Mouse (Mus musculus) limb, embryonic 15.5 days (tissue): ENCODE data around the gene Rufy1. TPM values are rescaled to one million over a fixed set of nuclear protein-coding genes. Genes with fewer than 3 reads are reported as not detected.

Experiments used
- ATAC-seq: fragments of 200-750 bp; cut with Nextera tagmentation; 2 replicates; pipeline ENCODE4 v1.8.0; 2017; ENCODE audit warnings: low read depth, moderate TSS enrichment; ENCODE audit not compliant: insufficient number of reproducible peaks, low FRiP score, low TSS enrichment
- H3K27ac ChIP-seq: fragments of 300-500 bp; sonication (generic); 2 replicates; pipeline ENCODE4 v1.5.1; 2015; ENCODE audit warnings: moderate library complexity, mild to moderate bottlenecking, inconsistent platforms
- H3K27me3 ChIP-seq: fragments of 300-500 bp; sonication (generic); 2 replicates; pipeline ENCODE4 v1.6.1; 2015; ENCODE audit warnings: inconsistent platforms
- H3K36me3 ChIP-seq: fragments of 300-500 bp; sonication (generic); 2 replicates; pipeline ENCODE4 v1.6.1; 2015; ENCODE audit warnings: inconsistent platforms
- H3K4me1 ChIP-seq: fragments of 300-500 bp; sonication (generic); 2 replicates; pipeline ENCODE4 v1.6.1; 2015; ENCODE audit warnings: inconsistent platforms
- H3K4me2 ChIP-seq: fragments of 300-500 bp; sonication (generic); 2 replicates; pipeline ENCODE4 v1.6.1; 2015; ENCODE audit warnings: mild to moderate bottlenecking, inconsistent platforms
- H3K4me3 ChIP-seq: fragments of 300-500 bp; sonication (generic); 2 replicates; pipeline ENCODE4 v1.5.1; 2015; ENCODE audit warnings: mild to moderate bottlenecking, inconsistent platforms
- H3K9ac ChIP-seq: fragments of 300-500 bp; sonication (generic); 2 replicates; pipeline ENCODE4 v1.6.1; 2015; ENCODE audit warnings: inconsistent platforms
- H3K9me3 ChIP-seq: fragments of 300-500 bp; sonication (generic); 2 replicates; pipeline ENCODE4 v1.6.1; 2016; ENCODE audit warnings: inconsistent platforms
- WGBS: fragments of 180-500 bp; shearing (Covaris S2); methylation state at CpG from one replicate; pipeline ENCODE4 v1.1.7; 2015; 5-methylcytosine and 5-hydroxymethylcytosine counted together
- polyA plus RNA-seq: library from polyadenylated mRNA; unstranded; fragments of >200 nt; fragmentation: Nextera tagmentation; extraction: Ambion mirVana; gene quantifications from 2 replicates; pipeline ENCODE4 v1.2.1, GENCODE M21; 2015

Gene Rufy1
- 23.5 and 24.3 TPM in 2 replicates for polyA plus RNA-seq

DNA sequence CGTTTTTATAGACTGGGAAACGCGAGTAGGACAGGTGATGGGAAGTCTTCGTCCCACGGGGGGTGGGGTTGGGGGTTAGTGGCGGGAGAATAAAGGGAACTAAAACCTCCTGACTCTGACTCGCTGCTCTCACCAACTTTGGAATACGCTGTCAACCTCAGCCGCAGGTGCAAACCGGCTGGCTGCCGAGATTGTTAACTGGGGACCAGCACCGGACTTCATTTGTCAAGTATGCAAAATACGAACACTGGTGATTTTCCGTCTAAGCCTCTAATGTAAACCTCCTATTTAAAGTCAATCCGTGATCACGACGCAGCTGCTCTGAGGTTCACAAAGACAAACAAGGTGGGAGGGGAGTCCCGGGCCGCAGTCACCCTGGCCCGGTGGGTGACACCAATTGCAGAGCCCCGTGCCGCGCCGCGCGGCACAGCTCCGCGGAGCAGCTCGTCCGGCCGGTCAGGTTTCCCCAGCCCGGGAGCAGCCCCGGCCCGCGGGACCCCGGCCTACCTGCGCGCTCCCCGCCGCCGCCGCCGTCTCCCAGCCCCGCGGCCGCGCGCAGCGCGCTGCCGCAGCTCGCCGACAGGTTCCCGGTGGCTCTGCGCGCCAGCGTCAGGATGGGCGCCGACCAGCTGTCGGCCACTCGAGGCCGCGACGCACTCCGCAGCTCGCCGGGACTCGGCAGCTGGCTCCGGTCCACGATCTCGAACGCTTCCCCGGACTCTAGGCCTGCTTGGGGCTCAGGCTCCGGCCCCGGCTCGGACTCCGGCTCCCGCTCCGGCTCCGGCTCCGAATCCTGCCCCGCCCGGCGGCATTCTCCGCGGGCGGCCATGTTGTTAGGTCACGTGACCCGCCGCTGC lies at the start of gene Rufy1:
Gene Rufy1 (minus strand): TSS at position 849 of the 857 bp plus-strand sequence.
- no peaks in the 10 kb centered on the region for H3K27me3 ChIP-seq
- peak within 1 kb of the TSS; percentile 84 for H3K9ac ChIP-seq
- peaks cover 13% of the 10 kb centered on the region for H3K4me1 ChIP-seq
- peak within 1 kb of the TSS; percentile 61 for H3K4me2 ChIP-seq
- WGBS = under 1% methylated on average over 89 of the region's 90 CpGs
- no peaks in the 10 kb centered on the region for H3K9me3 ChIP-seq
- no peaks in the 10 kb centered on the region for H3K36me3 ChIP-seq
- ATAC-seq = peak; percentile 77
- peak within 1 kb of the TSS; percentile 95 for H3K27ac ChIP-seq
- H3K4me3 ChIP-seq = peak within 1 kb of the TSS; percentile 91

DNA sequence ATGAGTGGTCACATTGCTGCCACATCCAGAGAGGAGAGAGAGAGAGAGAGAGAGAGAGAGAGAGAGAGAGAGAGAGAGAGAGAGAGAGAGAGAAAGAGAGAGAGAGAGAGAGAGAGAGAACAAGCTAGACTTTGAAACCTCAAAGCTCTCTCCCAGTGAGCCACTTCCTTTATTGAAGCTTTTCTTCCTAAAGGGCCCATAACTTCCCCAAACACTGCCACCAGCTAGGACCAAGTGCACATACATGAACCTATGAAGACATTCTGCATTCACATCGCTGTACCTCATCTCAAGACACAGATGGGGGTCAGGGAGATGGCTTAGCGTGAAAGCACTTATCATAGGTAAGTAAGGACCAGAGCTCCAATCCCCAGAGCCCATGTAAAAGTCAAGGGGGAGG lies 47.1 kb upstream of the Rufy1 start:
- H3K36me3 ChIP-seq = no peaks in the 10 kb centered on the region
- no peak overlapping the region for H3K4me3 ChIP-seq
- 86% methylated on average over 2 of the region's 2 CpGs for WGBS
- ATAC-seq = no peak
- H3K27ac ChIP-seq = no peak overlapping the region
- no peaks in the 10 kb centered on the region for H3K27me3 ChIP-seq
- 0 out of 2 replicates have a peak, but pooled peaks cover 9% of the 10 kb centered on the region for H3K4me1 ChIP-seq
- H3K4me2 ChIP-seq = no peak overlapping the region
- no peaks in the 10 kb centered on the region for H3K9me3 ChIP-seq
- no peak overlapping the region for H3K9ac ChIP-seq

DNA sequence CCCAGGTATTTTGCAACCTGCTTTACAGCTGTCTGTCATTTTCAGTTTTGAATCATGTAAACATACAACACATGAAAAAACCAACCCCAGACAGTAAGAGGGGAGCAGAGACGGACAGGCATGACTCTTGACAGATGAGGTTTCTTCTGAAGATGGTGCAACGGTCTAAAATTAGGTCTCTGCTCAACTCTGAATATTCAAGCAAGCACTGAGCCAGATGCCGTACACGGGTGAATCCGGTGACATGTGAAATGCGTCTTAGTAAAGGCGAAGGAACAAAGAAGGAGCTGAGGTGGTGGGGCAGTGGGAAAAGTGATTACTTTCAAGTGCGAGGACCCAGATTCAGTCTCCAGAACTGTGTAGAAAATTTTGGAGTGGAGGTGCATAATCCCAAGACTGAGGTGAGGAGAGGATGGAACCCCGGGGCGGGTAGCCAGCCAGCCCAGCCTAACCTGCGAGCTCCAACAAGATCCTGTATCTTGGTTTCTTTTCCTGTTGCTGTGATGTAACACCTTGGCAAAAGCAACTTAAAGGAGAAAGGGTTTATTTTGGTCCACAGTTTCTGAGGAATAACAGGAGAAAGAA lies 46.7 kb upstream of the Rufy1 start:
- Histone ChIP-seq H3K4me1 (0 out of 2 replicates have a peak, but pooled peaks cover 9% of the 10 kb centered on the region), H3K27ac (no peak overlapping the region), H3K36me3 (no peaks in the 10 kb centered on the region), H3K9ac (no peak overlapping the region), H3K27me3 (no peaks in the 10 kb centered on the region), H3K4me2 (no peak overlapping the region), H3K9me3 (no peaks in the 10 kb centered on the region), H3K4me3 (no peak overlapping the region)
- ATAC-seq = no peak
- WGBS = 73% methylated on average over 11 of the region's 11 CpGs

DNA sequence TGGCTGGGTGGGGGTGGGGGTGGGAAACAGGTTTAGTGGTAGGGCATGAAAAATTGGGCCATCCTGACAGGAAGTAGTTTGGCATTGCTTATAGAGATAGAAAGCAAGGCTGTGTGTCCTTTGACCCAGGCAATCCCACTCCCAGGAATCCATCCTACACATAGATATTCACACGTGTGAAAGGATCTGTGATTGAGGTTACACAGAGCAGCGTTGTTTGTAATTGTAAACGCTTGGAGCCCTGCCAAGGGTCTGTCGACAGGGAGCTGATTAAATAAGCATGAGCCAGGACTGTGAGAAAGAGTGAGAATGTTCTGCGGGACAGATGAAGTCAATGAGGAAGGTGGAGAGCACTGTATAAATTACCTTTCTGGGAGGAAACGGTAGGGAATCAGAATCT lies 46.0 kb upstream of the Rufy1 start:
- no peak for ATAC-seq

DNA sequence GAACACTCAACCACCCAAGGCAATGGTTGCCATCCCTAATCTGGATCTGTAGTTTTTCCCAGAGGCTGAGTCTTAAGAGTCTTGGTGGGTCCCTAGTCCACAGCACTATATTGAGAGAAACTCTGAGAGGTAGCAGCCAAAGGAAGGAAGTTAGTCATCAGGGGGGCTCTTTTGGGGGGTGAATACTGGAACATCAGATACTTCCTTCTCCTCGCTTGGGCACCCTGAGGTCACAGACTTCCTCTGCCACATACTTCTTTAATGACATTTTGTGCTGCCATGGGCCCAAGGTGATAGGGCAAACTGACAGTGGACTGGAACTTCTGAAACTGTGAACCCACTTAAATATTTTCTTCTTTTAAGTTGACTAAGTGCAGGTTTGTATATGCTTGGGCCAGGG lies 43.0 kb upstream of the Rufy1 start:
- Histone ChIP-seq H3K9me3 (peaks cover 5% of the 10 kb centered on the region; the same call in 1 of the 2 replicates), H3K27ac (no peak overlapping the region), H3K36me3 (no peaks in the 10 kb centered on the region), H3K4me3 (no peak overlapping the region), H3K4me2 (no peak overlapping the region), H3K9ac (no peak overlapping the region), H3K27me3 (no peaks in the 10 kb centered on the region), H3K4me1 (0 out of 2 replicates have a peak, but pooled peaks cover 9% of the 10 kb centered on the region)
- WGBS = 80% methylated on average over 1 of the region's 1 CpGs
- no peak for ATAC-seq

More for the DNA sequence above, 46.0 kb upstream of the Rufy1 start:
- WGBS = 7% methylated on average over 6 of the region's 6 CpGs
- Histone ChIP-seq H3K27ac (no peak overlapping the region), H3K27me3 (no peaks in the 10 kb centered on the region), H3K9ac (no peak overlapping the region), H3K4me2 (no peak overlapping the region), H3K36me3 (no peaks in the 10 kb centered on the region), H3K9me3 (no peaks in the 10 kb centered on the region), H3K4me1 (0 out of 2 replicates have a peak, but pooled peaks cover 9% of the 10 kb centered on the region), H3K4me3 (no peak overlapping the region)

DNA sequence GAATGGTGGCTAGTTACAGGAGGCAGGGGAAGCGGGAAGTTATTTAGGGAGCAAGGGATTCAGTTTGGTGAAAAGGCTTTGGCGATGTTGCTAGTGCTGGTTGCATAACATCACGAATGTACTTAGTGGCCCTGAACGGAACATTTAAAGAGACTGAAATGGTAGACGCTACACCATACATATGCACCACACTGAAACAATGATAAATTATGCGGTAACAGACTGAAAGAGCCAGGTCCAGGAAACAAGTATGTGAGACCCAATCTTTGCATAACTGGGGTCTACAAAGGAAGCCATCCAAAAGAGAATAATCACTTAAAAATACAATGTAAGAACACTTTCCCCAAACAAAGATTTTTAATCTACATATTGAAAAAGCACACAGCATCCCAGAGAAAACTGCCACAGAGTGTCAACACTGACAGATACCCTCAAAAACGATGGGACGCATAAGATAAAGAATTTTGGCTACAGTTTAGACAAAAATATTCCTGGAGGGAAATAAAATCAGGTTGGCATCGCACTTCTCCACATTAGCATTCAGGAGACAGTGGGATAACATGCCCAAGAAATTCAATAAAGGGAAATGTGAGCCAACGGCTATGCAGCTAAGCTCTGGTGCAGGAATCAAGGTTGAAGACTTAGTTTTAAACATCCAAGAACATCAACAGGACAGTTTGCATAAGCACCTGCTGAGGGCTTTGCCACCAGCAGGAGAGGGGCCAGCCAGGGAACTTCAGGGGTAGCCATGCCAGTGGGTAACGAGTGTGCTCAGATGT lies 41.4 kb upstream of the Rufy1 start:
- Histone ChIP-seq H3K9ac (no peak overlapping the region), H3K9me3 (peaks cover 5% of the 10 kb centered on the region; the same call in 1 of the 2 replicates), H3K36me3 (no peaks in the 10 kb centered on the region), H3K4me2 (no peak overlapping the region), H3K4me1 (0 out of 2 replicates have a peak, but pooled peaks cover 6% of the 10 kb centered on the region), H3K27ac (no peak overlapping the region), H3K4me3 (no peak overlapping the region), H3K27me3 (no peaks in the 10 kb centered on the region)
- 90% methylated on average over 11 of the region's 11 CpGs for WGBS
- no peak for ATAC-seq

DNA sequence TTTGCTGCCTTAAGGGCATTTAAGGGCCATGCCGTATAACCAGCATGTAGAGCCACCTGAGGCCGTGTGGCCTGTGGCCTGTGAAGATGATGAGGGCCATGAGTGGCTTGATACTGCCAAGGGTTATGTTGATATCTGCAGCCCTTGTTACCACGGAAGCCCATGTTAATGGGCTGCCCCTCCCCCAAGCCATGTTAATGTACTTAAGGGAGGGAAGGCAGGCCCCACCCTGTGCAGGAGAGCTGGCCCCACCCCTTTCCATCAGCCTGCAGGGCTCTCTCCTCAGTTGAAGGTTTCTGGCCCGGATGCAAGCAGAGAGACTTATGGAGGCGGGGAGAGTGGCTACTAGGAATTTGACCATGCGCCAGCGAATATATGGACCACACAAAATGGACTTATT lies 30.6 kb upstream of the Rufy1 start:
- H3K4me2 ChIP-seq = no peak overlapping the region
- peaks cover 30% of the 10 kb centered on the region for H3K4me1 ChIP-seq
- no peak overlapping the region for H3K9ac ChIP-seq
- H3K36me3 ChIP-seq = no peaks in the 10 kb centered on the region
- 0 out of 2 replicates have a peak, but pooled peaks have one; percentile 21 for ATAC-seq
- 46% methylated on average over 7 of the region's 7 CpGs for WGBS
- no peak overlapping the region for H3K27ac ChIP-seq
- H3K4me3 ChIP-seq = no peak overlapping the region
- H3K27me3 ChIP-seq = no peaks in the 10 kb centered on the region
- H3K9me3 ChIP-seq = no peaks in the 10 kb centered on the region

DNA sequence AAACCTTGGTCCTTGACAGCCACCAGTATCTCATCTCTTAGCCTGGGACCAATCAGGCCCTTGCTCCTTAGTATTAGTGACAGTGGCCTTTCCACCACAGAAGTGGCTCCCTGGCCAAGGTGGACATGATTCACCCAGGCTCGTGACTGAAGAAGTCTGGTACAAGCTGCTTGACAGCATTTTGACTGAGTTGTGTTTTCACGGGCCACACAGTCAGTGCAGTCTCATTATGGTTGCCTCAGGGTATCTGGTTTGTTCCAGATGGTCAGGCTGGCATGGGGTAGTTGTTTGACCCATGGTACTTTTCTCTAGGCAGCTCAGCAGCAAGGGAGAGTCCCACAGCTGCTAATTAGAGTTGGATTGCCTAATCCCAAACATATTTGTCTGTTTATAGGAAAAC lies 28.3 kb upstream of the Rufy1 start:
- Histone ChIP-seq H3K4me3 (no peak overlapping the region), H3K4me1 (peaks cover 38% of the 10 kb centered on the region), H3K9ac (no peak overlapping the region), H3K27ac (no peak overlapping the region), H3K9me3 (no peaks in the 10 kb centered on the region), H3K4me2 (no peak overlapping the region), H3K27me3 (no peaks in the 10 kb centered on the region), H3K36me3 (no peaks in the 10 kb centered on the region)
- 49% methylated on average over 2 of the region's 2 CpGs for WGBS
- no peak for ATAC-seq

DNA sequence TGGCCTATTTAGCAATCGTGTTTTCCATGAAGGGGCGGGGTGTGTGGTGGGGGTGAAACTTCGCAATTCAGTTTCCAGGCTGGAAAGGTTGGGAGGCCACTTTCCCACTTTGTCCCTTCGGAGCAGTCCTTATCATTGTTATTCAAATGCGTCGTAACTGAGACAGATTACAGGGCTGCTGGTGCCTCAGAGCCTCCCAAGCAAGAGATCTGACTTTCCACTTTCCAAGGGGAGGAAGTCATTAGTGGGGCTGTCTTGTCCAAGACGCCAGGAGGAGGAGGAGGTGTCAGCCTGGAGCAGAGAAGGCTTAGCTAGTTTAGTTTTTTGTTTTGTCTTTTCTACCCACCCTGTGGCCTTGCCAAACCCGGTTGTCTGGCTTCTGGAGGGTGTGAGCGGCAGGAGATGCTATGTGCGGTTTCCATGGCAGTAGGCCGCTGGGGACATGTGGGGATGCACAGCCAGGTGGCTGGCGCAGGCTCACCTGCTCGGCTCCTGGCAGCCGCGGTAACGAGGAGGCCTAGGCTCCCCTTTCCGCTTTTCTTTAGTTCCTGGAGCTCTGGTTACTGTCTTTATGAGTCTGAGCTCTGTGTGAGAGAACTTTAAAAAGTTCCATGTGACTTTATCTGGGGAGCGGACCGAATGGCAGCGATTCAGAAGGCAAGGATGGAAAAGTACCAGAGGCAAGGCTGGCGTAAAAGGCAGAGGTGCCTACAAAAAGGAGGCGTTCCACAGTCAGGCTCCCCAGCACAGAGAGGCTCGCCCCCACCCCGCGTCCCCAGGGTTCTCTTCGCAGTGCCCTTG lies 26.4 kb upstream of the Rufy1 start:
- H3K27me3 ChIP-seq = no peaks in the 10 kb centered on the region
- H3K4me1 ChIP-seq = peaks cover 39% of the 10 kb centered on the region
- H3K4me2 ChIP-seq = peak overlapping the region; percentile 46
- no peaks in the 10 kb centered on the region for H3K9me3 ChIP-seq
- H3K9ac ChIP-seq = no peak overlapping the region
- WGBS = 3% methylated on average over 26 of the region's 26 CpGs
- no peaks in the 10 kb centered on the region for H3K36me3 ChIP-seq
- peak overlapping the region; percentile 86 for H3K27ac ChIP-seq
- peak overlapping the region; percentile 23 for H3K4me3 ChIP-seq
- ATAC-seq = peak; percentile 85

DNA sequence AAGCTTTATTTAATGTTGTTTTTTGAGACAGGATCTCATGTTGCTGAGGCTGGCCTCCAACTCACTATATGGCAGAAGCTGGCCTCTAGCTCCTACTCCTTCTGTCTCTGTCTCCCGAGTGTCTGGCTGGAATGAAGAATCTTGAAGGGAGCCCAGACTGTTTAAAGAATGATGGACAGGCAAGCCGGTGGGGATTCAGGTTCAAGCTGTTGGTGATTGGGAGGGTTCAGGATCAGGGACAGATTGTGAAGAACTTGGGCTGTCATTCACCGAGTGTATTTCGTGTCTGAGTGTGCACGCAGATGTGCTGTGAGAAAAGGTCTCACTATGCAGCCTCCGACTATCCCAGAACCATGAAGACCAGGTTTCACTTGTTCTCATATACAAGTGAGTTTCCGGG lies 25.5 kb upstream of the Rufy1 start:
- no peak for ATAC-seq
- Histone ChIP-seq H3K9me3 (no peaks in the 10 kb centered on the region), H3K4me3 (no peak overlapping the region), H3K27ac (no peak overlapping the region), H3K4me1 (peaks cover 37% of the 10 kb centered on the region), H3K36me3 (no peaks in the 10 kb centered on the region), H3K9ac (no peak overlapping the region), H3K4me2 (no peak overlapping the region), H3K27me3 (no peaks in the 10 kb centered on the region)
- WGBS = 55% methylated on average over 7 of the region's 7 CpGs

DNA sequence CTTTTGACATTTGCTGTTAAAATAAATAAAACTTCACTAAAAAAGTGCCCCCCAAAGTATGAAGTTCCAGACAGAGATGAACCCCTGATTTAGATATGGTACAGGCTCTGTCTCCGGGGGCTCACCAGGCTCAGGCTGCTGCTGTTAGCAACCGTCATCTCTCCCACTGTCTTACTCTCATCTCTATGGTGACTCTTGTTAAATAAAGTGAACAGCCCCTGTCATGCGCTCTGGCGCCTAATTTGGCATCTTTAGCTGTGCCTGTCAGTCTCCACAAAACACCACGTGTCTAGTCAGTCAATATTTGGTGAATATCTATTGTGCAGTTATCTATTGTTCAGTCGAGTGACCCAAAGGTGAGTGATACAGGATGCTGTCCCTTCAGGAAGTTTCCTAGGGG lies 24.0 kb upstream of the Rufy1 start:
- Histone ChIP-seq H3K27me3 (no peaks in the 10 kb centered on the region), H3K27ac (no peak overlapping the region), H3K36me3 (no peaks in the 10 kb centered on the region), H3K9ac (no peak overlapping the region), H3K4me3 (no peak overlapping the region), H3K4me1 (peaks cover 31% of the 10 kb centered on the region), H3K9me3 (no peaks in the 10 kb centered on the region), H3K4me2 (no peak overlapping the region)
- WGBS = 67% methylated on average over 6 of the region's 6 CpGs
- no peak for ATAC-seq
